Mouse (Mus musculus) small intestine, adult 10 weeks (tissue): ENCODE results near the gene Mpzl1. TPM values are rescaled to one million over a fixed set of nuclear protein-coding genes. Genes with fewer than 3 reads are reported as not detected.

Experiments used
- polyA plus RNA-seq: library from polyadenylated mRNA; stranded (reverse); fragments of 350-450 nt; fragmentation: Illumina TruSeq; extraction: RNeasy Lipid Tissue Mini Kit (QIAGEN cat#74804); gene quantifications from one replicate; pipeline ENCODE4 v1.2.3, GENCODE M21; 2014; ENCODE audit warnings: low replicate concordance

Mpzl1 gene
- 24.2 TPM for polyA plus RNA-seq

DNA sequence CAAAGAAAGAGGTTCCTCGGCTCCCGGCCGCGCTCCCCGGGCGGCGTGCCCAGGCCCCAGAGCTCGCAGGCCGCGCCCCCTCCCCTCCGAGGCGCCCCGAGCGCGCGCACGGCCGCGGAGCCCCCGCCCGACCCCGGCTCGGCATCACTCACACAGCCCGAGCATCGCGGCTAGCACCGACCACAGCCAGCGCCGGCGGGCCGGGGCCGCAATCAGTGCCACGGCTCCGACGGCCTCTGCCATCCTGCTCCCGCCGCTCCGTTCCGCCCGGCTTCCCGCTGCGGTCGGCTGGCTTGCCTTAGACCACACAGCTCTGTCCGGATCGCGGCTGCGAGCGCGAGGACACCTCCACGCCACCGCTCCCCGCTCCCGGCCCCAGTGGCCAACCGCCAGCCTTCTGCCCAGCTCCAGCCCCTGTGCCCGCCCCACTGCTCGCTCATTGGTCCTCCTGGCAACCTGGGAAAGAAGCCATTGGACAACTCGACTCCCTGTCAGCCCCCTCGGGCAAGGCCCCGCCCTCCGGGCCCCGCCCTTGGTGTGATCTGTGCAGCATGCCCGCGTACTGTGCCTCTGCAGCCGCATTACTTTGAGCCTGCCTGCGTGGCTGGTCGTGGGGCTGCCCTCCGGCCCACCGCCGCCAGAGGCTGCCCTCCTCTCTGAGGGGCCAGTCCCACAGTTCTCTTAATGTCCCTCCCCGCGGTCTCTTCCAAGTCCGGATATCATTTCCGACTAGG is at the start of gene Mpzl1:
Gene Mpzl1, minus strand, starts transcription at position 388 of the 734 bp plus-strand sequence.

Other genes starting within 250 kb of the Mpzl1 start
- gene Dcaf6, start 174.1 kb downstream of the Mpzl1 start, polyA plus RNA-seq = 26.1 TPM
- 494 TPM for gene Mpc2, start 173.9 kb downstream of the Mpzl1 start, polyA plus RNA-seq
- 0.22 TPM for gene Adcy10, start 149.4 kb downstream of the Mpzl1 start, polyA plus RNA-seq
- gene Rcsd1, start 75.2 kb upstream of the Mpzl1 start, polyA plus RNA-seq = 5.2 TPM
- gene Creg1, start 129.2 kb upstream of the Mpzl1 start, polyA plus RNA-seq = 127 TPM
- 0.22 TPM for gene Cd247, start 154.1 kb upstream of the Mpzl1 start, polyA plus RNA-seq